Mouse (Mus musculus): Measurements from ENCODE around the gene Uqcr10. TPM values are rescaled to one million over a fixed set of nuclear protein-coding genes. Genes with fewer than 3 reads are reported as not detected.

Gene Uqcr10
- polyA plus RNA-seq, 2 experiments, result 569 to 747 TPM

DNA sequence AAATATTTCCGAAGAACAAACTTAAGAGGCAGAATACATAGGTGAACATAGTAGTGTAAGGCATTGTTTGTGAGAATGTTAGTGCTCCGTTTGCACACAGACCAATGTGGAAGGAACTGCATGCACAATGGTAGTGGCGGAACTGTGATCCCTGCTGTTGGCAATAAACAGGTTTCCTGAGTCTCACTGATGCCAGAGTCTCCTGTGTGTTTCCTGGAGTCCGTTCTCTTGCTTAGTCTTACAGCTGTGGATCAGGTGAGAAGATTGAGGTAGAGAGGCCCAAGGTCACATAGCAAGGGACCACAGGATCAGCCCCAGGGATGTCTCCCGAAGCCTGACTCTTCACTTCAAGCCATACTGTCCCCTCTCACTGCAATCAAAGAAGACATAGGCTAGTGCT is 18.6 kb downstream of the Uqcr10 start:
- no peaks in the 10 kb centered on the region for H3K9me3 ChIP-seq (ENCODE audit: control insufficient read depth, low read length)
- DNase-seq (ENCODE audit: low read depth in 3 of 3, low spot score in 3 of 3) (no peak), ATAC-seq (ENCODE audit: insufficient read depth) (no peak)
- no peaks in the 10 kb centered on the region for H3K27me3 ChIP-seq (ENCODE audit: control insufficient read depth, insufficient read depth, low read length)
- H3K4me3 ChIP-seq (ENCODE audit: insufficient read depth in 1 of 2, low read depth in 2 of 2, low read length in 2 of 2), result no peak overlapping the region
- H3K4me1 ChIP-seq (replicated peaks; ENCODE audit: control insufficient read depth in 2 of 2, insufficient read depth in 2 of 2, low read length in 1 of 2), result no peaks in the 10 kb centered on the region
- no peak overlapping the region for H3K9ac ChIP-seq (replicated peaks)
- no peak for TF ChIP-seq EP300 (IDR thresholded peaks at IDR 0.05; ENCODE audit: low read depth)
- H3K27ac ChIP-seq, result no peak overlapping the region
- WGBS (ENCODE audit: insufficient replicate concordance), result 72% methylated on average over 5 of the region's 5 CpGs
- H3K36me3 ChIP-seq (replicated peaks; ENCODE audit: control insufficient read depth, insufficient read depth, low read depth), result peaks cover 11% of the 10 kb centered on the region
- H3K4me2 ChIP-seq (ENCODE audit: low read depth), result no peak overlapping the region

DNA sequence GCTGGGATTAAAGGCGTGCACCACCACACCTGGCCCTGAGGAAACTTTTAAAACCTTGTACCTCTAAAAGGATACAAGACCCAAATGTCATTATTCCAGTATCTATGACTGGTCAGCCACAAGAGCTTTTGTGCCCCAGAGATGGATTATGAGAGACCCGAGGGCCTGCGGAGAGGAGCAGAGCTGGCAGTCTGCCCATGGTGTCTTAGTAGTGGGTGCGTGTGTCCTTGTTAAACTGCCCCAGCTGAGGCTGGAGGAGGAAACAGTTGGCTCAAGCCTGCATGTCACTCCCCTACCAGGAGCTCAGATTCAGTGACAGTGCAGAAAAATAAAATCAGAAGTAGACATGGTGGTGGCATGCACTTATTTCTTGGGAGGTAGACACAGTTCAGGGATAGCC is 19.1 kb downstream of the Uqcr10 start:
- Histone ChIP-seq H3K27me3 (ENCODE audit: control insufficient read depth, insufficient read depth, low read length) (no peaks in the 10 kb centered on the region), H3K36me3 (replicated peaks; ENCODE audit: control insufficient read depth, insufficient read depth, low read depth) (peaks cover 11% of the 10 kb centered on the region), H3K9ac (replicated peaks) (no peak overlapping the region), H3K27ac (no peak overlapping the region), H3K4me2 (ENCODE audit: low read depth) (no peak overlapping the region), H3K9me3 (ENCODE audit: control insufficient read depth, low read length) (no peaks in the 10 kb centered on the region), H3K4me1 (replicated peaks; ENCODE audit: control insufficient read depth in 2 of 2, insufficient read depth in 2 of 2, low read length in 1 of 2) (no peaks in the 10 kb centered on the region), H3K4me3 (ENCODE audit: insufficient read depth in 1 of 2, low read depth in 2 of 2, low read length in 2 of 2) (no peak overlapping the region)
- ATAC-seq (ENCODE audit: insufficient read depth) (no peak), DNase-seq (ENCODE audit: low read depth in 3 of 3, low spot score in 3 of 3) (no peak)
- no peak for TF ChIP-seq EP300 (IDR thresholded peaks at IDR 0.05; ENCODE audit: low read depth)
- no peak for TF ChIP-seq CTCF (IDR thresholded peaks at IDR 0.05; ENCODE audit: low read depth)
- 71% methylated on average over 4 of the region's 4 CpGs for WGBS (ENCODE audit: insufficient replicate concordance)

DNA sequence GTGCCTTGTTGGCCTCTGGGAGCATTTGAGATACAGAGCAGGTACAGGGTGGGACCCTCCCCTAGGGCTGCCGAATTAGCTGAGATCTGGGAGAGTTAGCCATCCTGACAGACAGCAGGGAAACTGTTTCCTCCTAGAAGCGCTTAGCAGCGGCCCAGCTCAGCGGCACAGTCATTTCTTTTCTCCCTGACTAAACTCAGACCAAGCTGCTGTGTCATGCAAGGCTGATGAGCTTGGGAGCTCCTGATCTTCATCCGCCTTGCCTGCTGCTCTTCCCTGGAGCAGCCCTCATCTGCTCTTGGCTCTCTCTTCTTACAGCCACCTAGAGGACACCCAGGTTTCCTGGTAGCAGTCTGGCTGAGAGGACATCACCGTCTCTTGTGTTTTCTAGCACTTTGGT is 20.0 kb downstream of the Uqcr10 start:
- Histone ChIP-seq H3K27ac (no peak overlapping the region), H3K4me3 (ENCODE audit: insufficient read depth in 1 of 2, low read depth in 2 of 2, low read length in 2 of 2) (no peak overlapping the region), H3K4me2 (ENCODE audit: low read depth) (no peak overlapping the region), H3K27me3 (ENCODE audit: control insufficient read depth, insufficient read depth, low read length) (no peaks in the 10 kb centered on the region), H3K9me3 (ENCODE audit: control insufficient read depth, low read length) (no peaks in the 10 kb centered on the region), H3K4me1 (replicated peaks; ENCODE audit: control insufficient read depth in 2 of 2, insufficient read depth in 2 of 2, low read length in 1 of 2) (no peaks in the 10 kb centered on the region), H3K9ac (replicated peaks) (no peak overlapping the region), H3K36me3 (replicated peaks; ENCODE audit: control insufficient read depth, insufficient read depth, low read depth) (peaks cover 11% of the 10 kb centered on the region)
- 61% methylated on average over 6 of the region's 6 CpGs for WGBS (ENCODE audit: insufficient replicate concordance)
- DNase-seq (ENCODE audit: low read depth in 3 of 3, low spot score in 3 of 3), result no peak
- ATAC-seq (ENCODE audit: insufficient read depth), result no peak
- no peak for TF ChIP-seq CTCF (IDR thresholded peaks at IDR 0.05; ENCODE audit: low read depth)
- no peak for TF ChIP-seq EP300 (IDR thresholded peaks at IDR 0.05; ENCODE audit: low read depth)

DNA sequence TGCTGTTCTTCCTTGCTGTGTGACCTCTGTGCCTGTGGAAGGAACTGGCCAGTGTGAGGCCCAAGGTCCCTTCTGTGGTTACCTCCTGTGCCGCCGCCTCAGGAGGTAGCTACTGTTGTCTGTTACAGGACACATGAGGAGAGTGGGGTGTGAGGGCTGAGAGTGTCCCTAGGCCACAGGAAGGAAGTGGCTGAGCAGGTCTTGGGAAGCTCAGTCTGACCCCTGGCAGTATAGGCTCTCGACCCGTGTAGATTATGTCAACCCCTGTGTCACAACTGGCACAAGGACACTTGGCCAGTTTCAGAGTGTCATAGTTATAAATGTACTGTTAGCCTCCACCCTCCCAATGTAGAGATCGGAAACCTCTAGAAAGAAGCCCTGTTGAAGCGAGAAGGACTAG is 20.6 kb downstream of the Uqcr10 start:
- H3K4me2 ChIP-seq (ENCODE audit: low read depth), result no peak overlapping the region
- 60% methylated on average over 6 of the region's 6 CpGs for WGBS (ENCODE audit: insufficient replicate concordance)
- no peaks in the 10 kb centered on the region for H3K9me3 ChIP-seq (ENCODE audit: control insufficient read depth, low read length)
- peaks cover 11% of the 10 kb centered on the region for H3K36me3 ChIP-seq (replicated peaks; ENCODE audit: control insufficient read depth, insufficient read depth, low read depth)
- no peaks in the 10 kb centered on the region for H3K4me1 ChIP-seq (replicated peaks; ENCODE audit: control insufficient read depth in 2 of 2, insufficient read depth in 2 of 2, low read length in 1 of 2)
- no peak overlapping the region for H3K27ac ChIP-seq
- no peak overlapping the region for H3K9ac ChIP-seq (replicated peaks)
- H3K4me3 ChIP-seq (ENCODE audit: insufficient read depth in 1 of 2, low read depth in 2 of 2, low read length in 2 of 2), result no peak overlapping the region
- ATAC-seq (ENCODE audit: insufficient read depth) (no peak), DNase-seq (ENCODE audit: low read depth in 3 of 3, low spot score in 3 of 3) (no peak)
- TF ChIP-seq CTCF (IDR thresholded peaks at IDR 0.05; ENCODE audit: low read depth), result no peak
- no peak for TF ChIP-seq EP300 (IDR thresholded peaks at IDR 0.05; ENCODE audit: low read depth)
- H3K27me3 ChIP-seq (ENCODE audit: control insufficient read depth, insufficient read depth, low read length), result no peaks in the 10 kb centered on the region

DNA sequence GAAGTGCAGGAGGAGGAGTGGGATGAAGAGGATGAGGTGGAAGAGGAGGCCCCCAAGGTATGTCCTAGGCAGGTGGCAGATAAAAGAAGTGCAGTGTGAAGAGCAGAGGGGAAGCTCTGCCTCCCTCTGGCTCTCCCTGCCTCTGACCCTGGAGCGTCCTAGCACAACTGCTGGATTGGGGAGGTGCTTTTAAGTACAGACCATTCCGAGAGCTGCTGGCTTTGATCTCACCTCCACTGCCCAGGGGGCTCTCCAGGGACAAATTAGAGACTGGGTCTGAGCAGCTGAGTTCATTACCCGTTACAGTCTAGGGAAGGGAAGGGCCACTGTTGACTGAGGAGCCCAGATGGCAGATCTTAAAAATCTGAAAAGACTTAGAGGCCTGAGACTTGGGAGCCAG is 24.0 kb downstream of the Uqcr10 start:
- DNase-seq (ENCODE audit: low read depth in 3 of 3, low spot score in 3 of 3) (no peak), ATAC-seq (ENCODE audit: insufficient read depth) (no peak)
- H3K4me1 ChIP-seq (replicated peaks; ENCODE audit: control insufficient read depth in 2 of 2, insufficient read depth in 2 of 2, low read length in 1 of 2), result peaks cover 17 to 20% of the 10 kb centered on the region in 2 experiments
- TF ChIP-seq CTCF (IDR thresholded peaks at IDR 0.05; ENCODE audit: low read depth), result no peak
- no peak for TF ChIP-seq EP300 (IDR thresholded peaks at IDR 0.05; ENCODE audit: low read depth)
- H3K36me3 ChIP-seq (replicated peaks; ENCODE audit: control insufficient read depth, insufficient read depth, low read depth), result peaks cover 12% of the 10 kb centered on the region
- no peaks in the 10 kb centered on the region for H3K9me3 ChIP-seq (ENCODE audit: control insufficient read depth, low read length)
- no peaks in the 10 kb centered on the region for H3K27me3 ChIP-seq (ENCODE audit: control insufficient read depth, insufficient read depth, low read length)
- H3K4me2 ChIP-seq (ENCODE audit: low read depth), result no peak overlapping the region
- 80% methylated on average over 3 of the region's 3 CpGs for WGBS (ENCODE audit: insufficient replicate concordance)
- H3K4me3 ChIP-seq (ENCODE audit: insufficient read depth in 1 of 2, low read depth in 2 of 2, low read length in 2 of 2), result no peak overlapping the region
- no peak overlapping the region for H3K9ac ChIP-seq (replicated peaks)
- no peak overlapping the region for H3K27ac ChIP-seq
